Mouse (Mus musculus): Measurements from ENCODE around the gene Fndc1.

DNA sequence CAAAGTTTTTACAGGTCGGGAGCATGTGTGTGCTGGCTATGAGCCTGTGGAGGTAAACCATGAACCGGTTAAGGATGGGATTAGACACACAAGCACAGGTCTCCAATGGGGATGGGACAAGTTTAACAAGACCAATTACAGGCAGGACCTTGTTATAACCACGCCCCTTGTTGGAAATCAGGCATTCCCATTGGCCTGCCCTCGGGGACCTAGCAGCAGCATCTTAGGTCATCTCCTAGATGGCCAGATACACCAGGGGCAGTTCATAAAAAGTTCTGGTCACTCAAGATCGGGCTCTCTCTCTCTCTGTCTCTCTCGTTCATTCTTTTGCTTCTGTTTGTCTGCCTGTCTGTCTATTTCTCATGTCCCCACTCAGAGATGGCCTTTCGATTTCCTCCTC, 6.9 kb downstream of the Fndc1 start:
- TF ChIP-seq CHD2 (IDR thresholded peaks at IDR 0.05; ENCODE audit: low read length): no peak
- TF ChIP-seq MXI1 (IDR thresholded peaks at IDR 0.05; ENCODE audit: low read depth, low read length): no peak
- no peak for TF ChIP-seq RAD21 (IDR thresholded peaks at IDR 0.05; ENCODE audit: low read depth, low read length)
- no peak for TF ChIP-seq CTCF (conservative IDR thresholded peaks at IDR 0.05 in 1 of 2, IDR thresholded peaks at IDR 0.05 in 1 of 2; ENCODE audit: low read depth in 2 of 2, low read length in 2 of 2)
- TF ChIP-seq POLR2A (IDR thresholded peaks at IDR 0.05; ENCODE audit: low read depth, low read length): no peak
